Mouse (Mus musculus): ENCODE results near the gene Tek. TPM values are rescaled to one million over a fixed set of nuclear protein-coding genes. Genes with fewer than 3 reads are reported as not detected.

Gene Tek
- total and polyA plus RNA-seq, 2 experiments from 2014 or later, result 27.7 to 40.0 TPM

GRCm38 (mm10) chr4:94752512-94752911 lies 13.4 kb downstream of the Tek start:
- Histone ChIP-seq H3K27ac (ENCODE audit: low read depth) (peak overlapping the region; percentile 72), H3K9ac (replicated peaks; ENCODE audit: low read depth, low read length) (no peak overlapping the region), H3K4me1 (ENCODE audit: control insufficient read depth, insufficient read depth) (peaks cover 25% of the 10 kb centered on the region), H3K4me2 (ENCODE audit: low read depth, low read length) (peak overlapping the region; percentile 22; the same call in 1 of the 2 replicates), H3K36me3 (replicated peaks; ENCODE audit: control insufficient read depth, insufficient read depth, low read length) (no peaks in the 10 kb centered on the region), H3K27me3 (ENCODE audit: control insufficient read depth, insufficient read depth, low read length) (no peaks in the 10 kb centered on the region), H3K4me3 (ENCODE audit: low read depth, low read length) (no peak overlapping the region), H3K9me3 (replicated peaks; ENCODE audit: control insufficient read depth, low read length) (no peaks in the 10 kb centered on the region)
- peak; percentile 43; the same call in 1 of the 2 replicates for TF ChIP-seq EP300 (IDR thresholded peaks at IDR 0.05; ENCODE audit: low read depth)
- TF ChIP-seq CTCF (IDR thresholded peaks at IDR 0.05; ENCODE audit: low read depth), result no peak
- WGBS, result 12% methylated on average over 9 of the region's 9 CpGs
- ATAC-seq (ENCODE audit: insufficient read depth, low read depth) (peak; percentile 95), DNase-seq (ENCODE audit: low spot score) (peak; percentile 86)

DNA sequence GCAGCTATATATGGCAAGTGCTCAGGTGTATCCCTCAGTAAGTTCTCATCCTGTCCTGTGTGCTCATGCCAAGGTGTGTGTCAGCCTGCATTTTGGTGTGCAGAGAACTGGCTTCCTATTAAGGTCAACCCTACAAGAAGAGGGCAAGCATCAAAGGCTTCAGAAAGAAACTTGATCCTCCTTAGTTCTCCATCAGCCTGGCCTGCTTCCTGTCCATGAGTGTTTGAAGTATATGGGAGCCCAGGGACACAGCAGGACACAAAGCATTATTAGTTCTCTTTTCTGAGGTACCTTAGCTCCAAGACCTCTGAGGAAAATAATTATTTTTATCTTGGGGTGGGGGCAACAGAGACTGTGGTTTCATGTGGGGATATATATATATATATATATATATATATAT lies 26.1 kb downstream of the Tek start:
- H3K27ac ChIP-seq (ENCODE audit: low read depth), result no peak overlapping the region
- no peaks in the 10 kb centered on the region for H3K36me3 ChIP-seq (replicated peaks; ENCODE audit: control insufficient read depth, insufficient read depth, low read length)
- no peaks in the 10 kb centered on the region for H3K27me3 ChIP-seq (ENCODE audit: control insufficient read depth, insufficient read depth, low read length)
- no peak overlapping the region for H3K9ac ChIP-seq (replicated peaks; ENCODE audit: low read depth, low read length)
- no peak overlapping the region for H3K4me2 ChIP-seq (ENCODE audit: low read depth, low read length)
- ATAC-seq (ENCODE audit: insufficient read depth, low read depth), result no peak
- H3K4me3 ChIP-seq (ENCODE audit: low read depth, low read length), result no peak overlapping the region
- no peak for TF ChIP-seq CTCF (IDR thresholded peaks at IDR 0.05; ENCODE audit: low read depth)
- no peak for TF ChIP-seq EP300 (IDR thresholded peaks at IDR 0.05; ENCODE audit: low read depth)
- no peaks in the 10 kb centered on the region for H3K9me3 ChIP-seq (replicated peaks; ENCODE audit: control insufficient read depth, low read length)
- H3K4me1 ChIP-seq (ENCODE audit: control insufficient read depth, insufficient read depth), result peaks cover 11% of the 10 kb centered on the region
- DNase-seq (ENCODE audit: low spot score), result no peak

DNA sequence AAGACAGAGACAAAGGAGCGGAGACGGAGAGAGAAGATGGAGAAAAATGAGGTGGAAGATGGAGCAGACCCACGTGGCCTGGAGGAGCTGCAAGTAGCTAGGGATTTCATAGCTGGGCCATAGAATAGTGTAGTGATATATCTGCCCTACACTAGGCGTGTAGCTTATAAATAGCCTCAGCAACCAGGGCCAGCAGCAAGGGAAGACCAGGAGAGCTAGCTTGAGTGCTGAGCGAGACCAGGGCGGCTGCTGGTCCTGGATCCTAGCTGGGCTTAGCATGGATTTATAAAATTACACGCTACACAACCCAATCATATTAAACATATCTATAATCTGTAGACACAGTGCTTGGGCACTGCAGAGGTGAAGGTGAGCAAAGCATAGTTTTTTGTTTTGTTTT lies 27.1 kb downstream of the Tek start:
- no peak; the same call in 1 of the 2 replicates for ATAC-seq (ENCODE audit: insufficient read depth, low read depth)
- H3K9me3 ChIP-seq (replicated peaks; ENCODE audit: control insufficient read depth, low read length), result no peaks in the 10 kb centered on the region
- H3K36me3 ChIP-seq (replicated peaks; ENCODE audit: control insufficient read depth, insufficient read depth, low read length), result no peaks in the 10 kb centered on the region
- no peak overlapping the region for H3K4me2 ChIP-seq (ENCODE audit: low read depth, low read length)
- no peak for DNase-seq (ENCODE audit: low spot score)
- no peaks in the 10 kb centered on the region for H3K27me3 ChIP-seq (ENCODE audit: control insufficient read depth, insufficient read depth, low read length)
- H3K27ac ChIP-seq (ENCODE audit: low read depth), result peak overlapping the region; percentile 25; the same call in 1 of the 2 replicates
- no peak for TF ChIP-seq CTCF (IDR thresholded peaks at IDR 0.05; ENCODE audit: low read depth)
- no peak for TF ChIP-seq EP300 (IDR thresholded peaks at IDR 0.05; ENCODE audit: low read depth)
- H3K9ac ChIP-seq (replicated peaks; ENCODE audit: low read depth, low read length), result no peak overlapping the region
- WGBS, result 59% methylated on average over 7 of the region's 7 CpGs
- H3K4me3 ChIP-seq (ENCODE audit: low read depth, low read length), result no peak overlapping the region
- H3K4me1 ChIP-seq (ENCODE audit: control insufficient read depth, insufficient read depth), result peaks cover 11% of the 10 kb centered on the region

- Histone ChIP-seq H3K4me2 (ENCODE audit: low read depth, low read length) (no peak overlapping the region), H3K27me3 (ENCODE audit: control insufficient read depth, insufficient read depth, low read length) (no peaks in the 10 kb centered on the region), H3K4me3 (ENCODE audit: low read depth, low read length) (no peak overlapping the region), H3K27ac (ENCODE audit: low read depth) (0 out of 2 replicates have a peak overlapping the region, but pooled peaks have one; percentile 7), H3K9ac (replicated peaks; ENCODE audit: low read depth, low read length) (no peak overlapping the region), H3K9me3 (replicated peaks; ENCODE audit: control insufficient read depth, low read length) (no peaks in the 10 kb centered on the region), H3K36me3 (replicated peaks; ENCODE audit: control insufficient read depth, insufficient read depth, low read length) (no peaks in the 10 kb centered on the region), H3K4me1 (ENCODE audit: control insufficient read depth, insufficient read depth) (peaks cover 11% of the 10 kb centered on the region)
- DNase-seq (ENCODE audit: low spot score), result no peak
- ATAC-seq (ENCODE audit: insufficient read depth, low read depth), result no peak
- TF ChIP-seq CTCF (IDR thresholded peaks at IDR 0.05; ENCODE audit: low read depth) (no peak), EP300 (IDR thresholded peaks at IDR 0.05; ENCODE audit: low read depth) (no peak)
- 59% methylated on average over 3 of the region's 3 CpGs for WGBS
These were observed 29.5 kb downstream of the Tek start for GRCm38 (mm10) chr4:94768624-94769023.

GRCm38 (mm10) chr4:94781043-94781442 lies 42.0 kb downstream of the Tek start:
- no peak overlapping the region for H3K9ac ChIP-seq (replicated peaks; ENCODE audit: low read depth, low read length)
- H3K4me1 ChIP-seq (ENCODE audit: control insufficient read depth, insufficient read depth), result peaks cover 3% of the 10 kb centered on the region; the same call in 1 of the 2 replicates
- TF ChIP-seq CTCF (IDR thresholded peaks at IDR 0.05; ENCODE audit: low read depth) (no peak), EP300 (IDR thresholded peaks at IDR 0.05; ENCODE audit: low read depth) (no peak)
- H3K27me3 ChIP-seq (ENCODE audit: control insufficient read depth, insufficient read depth, low read length), result no peaks in the 10 kb centered on the region
- no peak overlapping the region for H3K27ac ChIP-seq (ENCODE audit: low read depth)
- H3K9me3 ChIP-seq (replicated peaks; ENCODE audit: control insufficient read depth, low read length), result no peaks in the 10 kb centered on the region
- H3K4me2 ChIP-seq (ENCODE audit: low read depth, low read length), result no peak overlapping the region
- 77% methylated on average over 5 of the region's 5 CpGs for WGBS
- ATAC-seq (ENCODE audit: insufficient read depth, low read depth) (no peak), DNase-seq (ENCODE audit: low spot score) (no peak)
- no peaks in the 10 kb centered on the region for H3K36me3 ChIP-seq (replicated peaks; ENCODE audit: control insufficient read depth, insufficient read depth, low read length)
- H3K4me3 ChIP-seq (ENCODE audit: low read depth, low read length), result no peak overlapping the region

GRCm38 (mm10) chr4:94785921-94786320 lies 46.8 kb downstream of the Tek start:
- H3K9me3 ChIP-seq (replicated peaks; ENCODE audit: control insufficient read depth, low read length), result no peaks in the 10 kb centered on the region
- H3K27ac ChIP-seq (ENCODE audit: low read depth), result no peak overlapping the region
- H3K9ac ChIP-seq (replicated peaks; ENCODE audit: low read depth, low read length), result no peak overlapping the region
- WGBS, result 80% methylated on average over 2 of the region's 2 CpGs
- H3K4me3 ChIP-seq (ENCODE audit: low read depth, low read length), result no peak overlapping the region
- H3K27me3 ChIP-seq (ENCODE audit: control insufficient read depth, insufficient read depth, low read length), result no peaks in the 10 kb centered on the region
- TF ChIP-seq CTCF (IDR thresholded peaks at IDR 0.05; ENCODE audit: low read depth) (no peak), EP300 (IDR thresholded peaks at IDR 0.05; ENCODE audit: low read depth) (no peak)
- peaks cover 3% of the 10 kb centered on the region; the same call in 1 of the 2 replicates for H3K36me3 ChIP-seq (replicated peaks; ENCODE audit: control insufficient read depth, insufficient read depth, low read length)
- H3K4me1 ChIP-seq (ENCODE audit: control insufficient read depth, insufficient read depth), result no peaks in the 10 kb centered on the region
- DNase-seq (ENCODE audit: low spot score) (no peak), ATAC-seq (ENCODE audit: insufficient read depth, low read depth) (no peak)
- no peak overlapping the region for H3K4me2 ChIP-seq (ENCODE audit: low read depth, low read length)

Measured in heart, postnatal 0 days (tissue).